Mouse (Mus musculus) kidney, postnatal 25 days (tissue): ENCODE results near the gene Adam6a.
"Not testable (repeated sequence)": the region's sequence is repeated elsewhere in the genome, so short reads cannot be mapped to it uniquely, and the experiment has no call there.

ENCODE experiments used
- DNase-seq, 2 experiments: peaks; one replicate each; pipeline ENCODE4 v3.0.0; 2021; ENCODE audit warnings: mixed read lengths in 2 of 2

The Adam6a gene

DNA sequence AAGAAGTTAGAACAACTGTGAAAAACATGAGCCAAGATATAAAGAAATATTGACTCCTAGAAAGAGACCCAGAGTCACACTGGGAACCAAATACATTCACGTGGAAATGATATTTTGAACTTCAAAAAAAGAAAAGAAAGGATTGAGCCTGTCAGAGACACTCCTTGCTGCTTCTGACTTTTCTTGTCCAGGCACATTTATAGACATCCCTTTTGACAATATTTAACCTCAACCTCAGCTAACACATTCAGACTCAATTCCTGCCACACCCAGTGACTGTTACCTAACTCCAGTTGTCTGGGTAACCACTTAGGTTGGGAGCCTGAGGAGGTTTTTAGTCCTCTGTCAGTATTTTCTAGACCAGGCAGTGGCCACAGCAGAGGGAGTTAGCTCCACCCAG, at the start of gene Adam6a:
Gene Adam6a (plus strand): TSS at position 301 of the 400 bp plus-strand sequence.
- DNase-seq = not testable (repeated sequence)

DNA sequence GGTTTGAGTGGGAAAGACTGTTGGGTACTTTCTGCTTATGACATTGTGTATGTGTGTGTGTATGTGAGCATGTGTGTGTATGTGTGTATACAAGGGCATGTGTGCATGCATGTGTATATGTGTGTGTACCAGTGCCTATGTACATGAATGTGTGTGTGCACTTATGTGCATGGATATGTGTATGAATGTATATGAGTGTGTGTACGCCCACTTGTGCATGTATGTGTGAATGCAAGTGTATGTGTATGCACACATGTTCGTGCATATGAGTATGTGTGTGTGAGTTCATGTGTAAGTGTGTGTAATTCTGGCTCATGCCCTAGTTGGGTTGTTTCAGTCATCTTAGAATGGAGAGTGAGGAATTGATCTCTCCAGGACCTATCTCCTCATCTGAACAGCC, 17.8 kb upstream of the Adam6a start:
- no peak for DNase-seq

DNA sequence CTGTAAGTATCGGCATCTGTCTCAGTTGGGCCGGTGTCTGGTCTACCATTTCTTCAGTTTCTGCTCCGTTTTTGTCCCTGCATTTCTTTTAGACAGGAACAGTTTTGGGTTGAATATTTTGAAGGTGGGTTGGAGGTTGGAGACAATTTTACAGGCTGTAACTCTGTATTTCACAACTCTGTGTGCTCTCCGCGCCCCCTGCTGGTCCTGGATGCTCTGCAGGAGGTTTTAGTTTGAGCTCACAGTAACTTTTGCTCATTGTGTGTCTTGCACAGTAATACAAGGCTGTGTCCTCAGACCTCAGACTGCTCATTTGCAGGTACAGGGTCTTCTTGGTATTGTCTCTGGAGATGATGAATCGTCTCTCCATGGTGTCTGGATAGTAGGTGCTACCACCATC, 34.5 kb downstream of the Adam6a start:
- DNase-seq = peak; percentile 34 to 59

- no peak for DNase-seq
These were observed 44.3 kb downstream of the Adam6a start for GRCm38 (mm10) chr12:113588001-113588400.
